Mouse (Mus musculus) MEL (cell line): Measurements from ENCODE around the gene Bnip3. TPM values are rescaled to one million over a fixed set of nuclear protein-coding genes. Genes with fewer than 3 reads are reported as not detected.

Source experiments
- DNase-seq: peaks from one replicate; pipeline ENCODE4 v3.0.0; 2011; ENCODE audit warnings: low read depth, low spot score
- H3K27ac ChIP-seq: 2 replicates; pipeline ENCODE4 v1.5.1; 2012; ENCODE audit warnings: low read depth, mild to moderate bottlenecking, control low read depth, low read length, moderate library complexity; ENCODE audit not compliant: control insufficient read depth
- H3K27me3 ChIP-seq, 2 experiments: fragments of 150-350 bp in 1 of 2; sonication (generic) in 1 of 2; 2 replicates each; pipeline ENCODE4 v1.6.1; 2012; ENCODE audit warnings: low read length in 2 of 2, mild to moderate bottlenecking in 2 of 2, improper control_type of control experiment in 1 of 2, moderate library complexity in 1 of 2; ENCODE audit not compliant: insufficient read depth in 2 of 2, control insufficient read depth in 1 of 2
- H3K36me3 ChIP-seq, 2 experiments: 2 replicates each; pipeline ENCODE4 v1.6.1; 2012 to 2014; ENCODE audit warnings: low read length in 2 of 2, improper control_type of control experiment in 1 of 2, inconsistent platforms in 1 of 2, mild to moderate bottlenecking in 1 of 2; ENCODE audit not compliant: insufficient read depth in 2 of 2, control insufficient read depth in 1 of 2
- H3K4me1 ChIP-seq, 2 experiments: fragments of 150-350 bp in 1 of 2; sonication (generic) in 1 of 2; 2 replicates each; pipeline ENCODE4 v1.6.1; 2012; ENCODE audit warnings: low read length in 2 of 2, improper control_type of control experiment in 1 of 2, mild to moderate bottlenecking in 1 of 2; ENCODE audit not compliant: insufficient read depth in 2 of 2, control insufficient read depth in 1 of 2
- H3K4me3 ChIP-seq, 2 experiments: fragments of 150-350 bp in 1 of 2; sonication (generic) in 1 of 2; 2 replicates each; pipeline ENCODE4 v1.5.1; 2012; ENCODE audit warnings: low read depth in 2 of 2, low read length in 2 of 2, mild to moderate bottlenecking in 2 of 2, moderate library complexity in 2 of 2, control low read depth in 1 of 2, improper control_type of control experiment in 1 of 2; ENCODE audit not compliant: control insufficient read depth in 1 of 2, insufficient read depth in 1 of 2
- H3K79me2 ChIP-seq: 2 replicates; pipeline ENCODE4 v1.6.1; 2012; ENCODE audit warnings: mild to moderate bottlenecking, low read length, moderate library complexity; ENCODE audit not compliant: control insufficient read depth, poor library complexity, insufficient read depth
- H3K9ac ChIP-seq: 2 replicates; pipeline ENCODE4 v1.6.1; 2012; ENCODE audit warnings: low read depth, mild to moderate bottlenecking, control low read depth, low read length, moderate library complexity; ENCODE audit not compliant: control insufficient read depth, poor library complexity, severe bottlenecking
- H3K9me3 ChIP-seq: fragments of 150-350 bp; sonication (generic); replicated peaks from 2 replicates; pipeline ENCODE4 v1.6.1; 2012; ENCODE audit warnings: mild to moderate bottlenecking, low read length, improper control_type of control experiment, moderate library complexity; ENCODE audit not compliant: insufficient read depth
- BHLHE40 ChIP-seq: IDR thresholded peaks from 2 replicates; pipeline ENCODE4 v1.6.1; 2012; ENCODE audit warnings: low read depth, mild to moderate bottlenecking, inconsistent platforms, low read length, improper control_type of control experiment, borderline replicate concordance
- ELF1 ChIP-seq: IDR thresholded peaks from 2 replicates; pipeline ENCODE4 v1.6.1; 2014; ENCODE audit warnings: low read depth, mild to moderate bottlenecking, inconsistent platforms, low read length, improper control_type of control experiment, moderate library complexity
- EP300 ChIP-seq, 2 experiments: IDR thresholded peaks; 2 replicates each; pipeline ENCODE4 v1.6.1; 2011; ENCODE audit warnings: improper control_type of control experiment in 2 of 2, low read length in 2 of 2, low read depth in 1 of 2, mild to moderate bottlenecking in 1 of 2
- ETS1 ChIP-seq: IDR thresholded peaks from 2 replicates; pipeline ENCODE4 v1.6.1; 2012; ENCODE audit warnings: low read depth, mild to moderate bottlenecking, inconsistent platforms, low read length, improper control_type of control experiment, moderate library complexity
- GABPA ChIP-seq: IDR thresholded peaks from 2 replicates; pipeline ENCODE4 v1.6.1; 2012; ENCODE audit warnings: low read depth, mild to moderate bottlenecking, inconsistent platforms, low read length, improper control_type of control experiment, moderate library complexity
- GATA1 ChIP-seq: IDR thresholded peaks from 2 replicates; pipeline ENCODE4 v1.6.1; 2011; ENCODE audit warnings: low read depth, low read length, improper control_type of control experiment
- HCFC1 ChIP-seq: IDR thresholded peaks from 2 replicates; pipeline ENCODE4 v1.6.1; 2012; ENCODE audit warnings: low read depth, mild to moderate bottlenecking, inconsistent platforms, low read length, improper control_type of control experiment, moderate library complexity
- JUND ChIP-seq: IDR thresholded peaks from 2 replicates; pipeline ENCODE4 v1.6.1; 2011; ENCODE audit warnings: low read depth, mild to moderate bottlenecking, improper control_type of control experiment, low read length
- MAFK ChIP-seq: IDR thresholded peaks from 2 replicates; pipeline ENCODE4 v1.6.1; 2011; ENCODE audit warnings: low read depth, mild to moderate bottlenecking, low read length, improper control_type of control experiment, borderline replicate concordance
- MAX ChIP-seq: IDR thresholded peaks from 2 replicates; pipeline ENCODE4 v1.6.1; 2011; ENCODE audit warnings: low read length, improper control_type of control experiment
- MXI1 ChIP-seq: IDR thresholded peaks from 2 replicates; pipeline ENCODE4 v1.6.1; 2011; ENCODE audit warnings: mild to moderate bottlenecking, low read depth, low read length, improper control_type of control experiment
- MYB ChIP-seq: IDR thresholded peaks from 2 replicates; pipeline ENCODE4 v1.6.1; 2011; ENCODE audit warnings: mild to moderate bottlenecking, low read depth, low read length, improper control_type of control experiment
- NRF1 ChIP-seq: IDR thresholded peaks from 2 replicates; pipeline ENCODE4 v1.6.1; 2014; ENCODE audit warnings: low read depth, mild to moderate bottlenecking, inconsistent platforms, low read length, improper control_type of control experiment, moderate library complexity; ENCODE audit not compliant: poor library complexity, insufficient read depth, severe bottlenecking
- POLR2A ChIP-seq, 2 experiments: IDR thresholded peaks; 2 replicates each; pipeline ENCODE4 v1.6.1; 2011 to 2012; ENCODE audit warnings: low read length in 2 of 2, mild to moderate bottlenecking in 2 of 2, control low read depth in 1 of 2, improper control_type of control experiment in 1 of 2, low read depth in 1 of 2, moderate library complexity in 1 of 2; ENCODE audit not compliant: control insufficient read depth in 1 of 2, insufficient read depth in 1 of 2, poor library complexity in 1 of 2
- RAD21 ChIP-seq: IDR thresholded peaks from 2 replicates; pipeline ENCODE4 v1.6.1; 2011; ENCODE audit warnings: mild to moderate bottlenecking, low read depth, low read length, improper control_type of control experiment
- SMC3 ChIP-seq: IDR thresholded peaks from 2 replicates; pipeline ENCODE4 v1.6.1; 2011; ENCODE audit warnings: low read depth, low read length, improper control_type of control experiment
- TCF12 ChIP-seq: IDR thresholded peaks from 2 replicates; pipeline ENCODE4 v1.6.1; 2014; ENCODE audit warnings: low read depth, mild to moderate bottlenecking, inconsistent platforms, low read length, improper control_type of control experiment, moderate library complexity
- UBTF ChIP-seq: IDR thresholded peaks from 2 replicates; pipeline ENCODE4 v1.6.1; 2012; ENCODE audit warnings: low read depth, mild to moderate bottlenecking, inconsistent platforms, low read length, improper control_type of control experiment, moderate library complexity, borderline replicate concordance; ENCODE audit not compliant: insufficient read depth
- USF2 ChIP-seq, 2 experiments: IDR thresholded peaks; 2 replicates each; pipeline ENCODE4 v1.6.1; 2011 to 2012; ENCODE audit warnings: improper control_type of control experiment in 2 of 2, low read length in 2 of 2, borderline replicate concordance in 1 of 2, inconsistent platforms in 1 of 2, low read depth in 1 of 2, mild to moderate bottlenecking in 1 of 2; ENCODE audit not compliant: insufficient read depth in 1 of 2
- ZKSCAN1 ChIP-seq: IDR thresholded peaks from 2 replicates; pipeline ENCODE4 v1.6.1; 2012; ENCODE audit warnings: low read depth, mild to moderate bottlenecking, inconsistent platforms, low read length, improper control_type of control experiment, moderate library complexity
- ZMIZ1 ChIP-seq: IDR thresholded peaks from 2 replicates; pipeline ENCODE4 v1.6.1; 2012; ENCODE audit warnings: low read depth, mild to moderate bottlenecking, inconsistent platforms, low read length, improper control_type of control experiment, moderate library complexity
- ZNF384 ChIP-seq: IDR thresholded peaks from 2 replicates; pipeline ENCODE4 v1.6.1; 2012; ENCODE audit warnings: low read depth, mild to moderate bottlenecking, inconsistent platforms, low read length, improper control_type of control experiment
- polyA plus RNA-seq, 2 experiments: library from polyadenylated mRNA; stranded (reverse) in 1 of 2; unstranded in 1 of 2; fragments of >175 nt in 1 of 2; fragments of >200 nt in 1 of 2; gene quantifications; 2 replicates each; pipeline versions ENCODE4 v1.2.1 to v1.2.4; 2012; ENCODE audit warnings: low replicate concordance in 2 of 2, low read depth in 1 of 2; ENCODE audit not compliant: insufficient read length in 2 of 2, insufficient read depth in 1 of 2, missing spikeins in 1 of 2
- total RNA-seq: library from RNA; depleted of rRNA; stranded (reverse); fragments of 300-350 nt; gene quantifications from 2 replicates; pipeline ENCODE4 v1.2.3, GENCODE M21; 2012

Bnip3 gene
- total and polyA plus RNA-seq, 3 experiments, result 37.0 to 135 TPM; not detected in 1

- Histone ChIP-seq H3K36me3 (peaks cover 0 to 12% of the 10 kb centered on the region in 2 experiments; a peak in 3 of 4 replicates), H3K4me3 (peak overlapping the region; percentile 93), H3K27ac (no peak overlapping the region), H3K9ac (peak overlapping the region; percentile 77), H3K27me3 (no peaks in the 10 kb centered on the region), H3K79me2 (peaks cover 12% of the 10 kb centered on the region), H3K9me3 (no peaks in the 10 kb centered on the region), H3K4me1 (peaks cover 3 to 19% of the 10 kb centered on the region in 2 experiments)
- TF ChIP-seq GATA1 (no peak), ZKSCAN1 (no peak), ZMIZ1 (no peak), HCFC1 (no peak), SMC3 (no peak), MXI1 (peak; percentile 16; the same call in 1 of the 2 replicates), GABPA (no peak), BHLHE40 (0 out of 2 replicates have a peak, but pooled peaks have one; percentile 6), EP300 (IDR thresholded peaks at IDR 0.05; ENCODE audit: low read depth in 1 of 2, low read length in 2 of 2) (0 out of 4 replicates have a peak, but pooled peaks of 1 of the 2 experiments have one; percentile 13), MAX (no peak)
- no peak for DNase-seq
Measured at GRCm38 (mm10) chr7:138908768-138909276, 497 bp downstream of the Bnip3 start.

GRCm38 (mm10) chr7:138907976-138908375 lies 1.3 kb downstream of the Bnip3 start:
- Histone ChIP-seq H3K9ac (peak overlapping the region; percentile 77; the same call in 1 of the 2 replicates), H3K36me3 (peaks cover 0 to 12% of the 10 kb centered on the region in 2 experiments; a peak in 3 of 4 replicates), H3K27me3 (no peaks in the 10 kb centered on the region), H3K79me2 (peaks cover 14% of the 10 kb centered on the region), H3K4me3 (peak overlapping the region; percentile 93), H3K27ac (no peak overlapping the region), H3K9me3 (no peaks in the 10 kb centered on the region), H3K4me1 (peaks cover 3 to 19% of the 10 kb centered on the region in 2 experiments)
- TF ChIP-seq RAD21 (no peak), USF2 (IDR thresholded peaks at IDR 0.05; ENCODE audit: borderline replicate concordance in 1 of 2, insufficient read depth in 1 of 2, low read depth in 1 of 2, low read length in 2 of 2) (no peak), SMC3 (no peak), UBTF (no peak), TCF12 (no peak), BHLHE40 (no peak), JUND (no peak), NRF1 (no peak), MYB (no peak), EP300 (IDR thresholded peaks at IDR 0.05; ENCODE audit: low read depth in 1 of 2, low read length in 2 of 2) (no peak), ZKSCAN1 (no peak), MAFK (no peak), POLR2A (IDR thresholded peaks at IDR 0.05; ENCODE audit: control insufficient read depth in 1 of 2, insufficient read depth in 1 of 2, low read depth in 1 of 2, low read length in 2 of 2, poor library complexity in 1 of 2) (no peak), ETS1 (no peak), HCFC1 (no peak), ELF1 (no peak), ZNF384 (no peak)
- peak; percentile 14 for DNase-seq
